Mouse (Mus musculus) MEL (cell line): Measurements from ENCODE around the gene Btla.

Source experiments
- BHLHE40 ChIP-seq: IDR thresholded peaks from 2 replicates; pipeline ENCODE4 v1.6.1; 2012; ENCODE audit warnings: low read depth, mild to moderate bottlenecking, inconsistent platforms, low read length, improper control_type of control experiment, borderline replicate concordance
- CTCF ChIP-seq, 3 experiments: IDR thresholded peaks in 2 of 3; conservative IDR thresholded peaks in 1 of 3; 2 replicates each; pipeline ENCODE4 v1.5.1; 2011 to 2012; ENCODE audit warnings: low read length in 3 of 3, low read depth in 2 of 3, mild to moderate bottlenecking in 2 of 3, improper control_type of control experiment in 1 of 3, inconsistent platforms in 1 of 3, mixed read lengths in 1 of 3, moderate library complexity in 1 of 3; ENCODE audit not compliant: control insufficient read depth in 1 of 3, insufficient read depth in 1 of 3, poor library complexity in 1 of 3, severe bottlenecking in 1 of 3
- E2F4 ChIP-seq: IDR thresholded peaks from 2 replicates; pipeline ENCODE4 v1.6.1; 2011; ENCODE audit warnings: low read depth, low read length, improper control_type of control experiment, borderline replicate concordance
- EP300 ChIP-seq, 2 experiments: IDR thresholded peaks; 2 replicates each; pipeline ENCODE4 v1.6.1; 2011; ENCODE audit warnings: improper control_type of control experiment in 2 of 2, low read length in 2 of 2, low read depth in 1 of 2, mild to moderate bottlenecking in 1 of 2
- MAFK ChIP-seq: IDR thresholded peaks from 2 replicates; pipeline ENCODE4 v1.6.1; 2011; ENCODE audit warnings: low read depth, mild to moderate bottlenecking, low read length, improper control_type of control experiment, borderline replicate concordance
- POLR2A ChIP-seq, 2 experiments: IDR thresholded peaks; 2 replicates each; pipeline ENCODE4 v1.6.1; 2011 to 2012; ENCODE audit warnings: low read length in 2 of 2, mild to moderate bottlenecking in 2 of 2, control low read depth in 1 of 2, improper control_type of control experiment in 1 of 2, low read depth in 1 of 2, moderate library complexity in 1 of 2; ENCODE audit not compliant: control insufficient read depth in 1 of 2, insufficient read depth in 1 of 2, poor library complexity in 1 of 2
- USF1 ChIP-seq: IDR thresholded peaks from 2 replicates; pipeline ENCODE4 v1.6.1; 2014; ENCODE audit warnings: low read depth, mild to moderate bottlenecking, inconsistent platforms, low read length, improper control_type of control experiment, moderate library complexity

- TF ChIP-seq E2F4 (no peak), MAFK (no peak), BHLHE40 (no peak), POLR2A (IDR thresholded peaks at IDR 0.05; ENCODE audit: control insufficient read depth in 1 of 2, insufficient read depth in 1 of 2, low read depth in 1 of 2, low read length in 2 of 2, poor library complexity in 1 of 2) (no peak), CTCF (IDR thresholded peaks at IDR 0.05 in 2 of 3, conservative IDR thresholded peaks at IDR 0.05 in 1 of 3; ENCODE audit: control insufficient read depth in 1 of 3, insufficient read depth in 1 of 3, low read depth in 2 of 3, low read length in 3 of 3, poor library complexity in 1 of 3, severe bottlenecking in 1 of 3) (no peak), USF1 (no peak), EP300 (IDR thresholded peaks at IDR 0.05; ENCODE audit: low read depth in 1 of 2, low read length in 2 of 2) (no peak)
These were observed 42.3 kb upstream of the Btla start for GRCm38 (mm10) chr16:45181824-45182223.
